Mouse (Mus musculus): ENCODE results near the gene Eng. TPM values are rescaled to one million over a fixed set of nuclear protein-coding genes. Genes with fewer than 3 reads are reported as not detected.

Eng gene
- polyA plus RNA-seq, 1 experiment from 2014 or later: 55.9 TPM

DNA sequence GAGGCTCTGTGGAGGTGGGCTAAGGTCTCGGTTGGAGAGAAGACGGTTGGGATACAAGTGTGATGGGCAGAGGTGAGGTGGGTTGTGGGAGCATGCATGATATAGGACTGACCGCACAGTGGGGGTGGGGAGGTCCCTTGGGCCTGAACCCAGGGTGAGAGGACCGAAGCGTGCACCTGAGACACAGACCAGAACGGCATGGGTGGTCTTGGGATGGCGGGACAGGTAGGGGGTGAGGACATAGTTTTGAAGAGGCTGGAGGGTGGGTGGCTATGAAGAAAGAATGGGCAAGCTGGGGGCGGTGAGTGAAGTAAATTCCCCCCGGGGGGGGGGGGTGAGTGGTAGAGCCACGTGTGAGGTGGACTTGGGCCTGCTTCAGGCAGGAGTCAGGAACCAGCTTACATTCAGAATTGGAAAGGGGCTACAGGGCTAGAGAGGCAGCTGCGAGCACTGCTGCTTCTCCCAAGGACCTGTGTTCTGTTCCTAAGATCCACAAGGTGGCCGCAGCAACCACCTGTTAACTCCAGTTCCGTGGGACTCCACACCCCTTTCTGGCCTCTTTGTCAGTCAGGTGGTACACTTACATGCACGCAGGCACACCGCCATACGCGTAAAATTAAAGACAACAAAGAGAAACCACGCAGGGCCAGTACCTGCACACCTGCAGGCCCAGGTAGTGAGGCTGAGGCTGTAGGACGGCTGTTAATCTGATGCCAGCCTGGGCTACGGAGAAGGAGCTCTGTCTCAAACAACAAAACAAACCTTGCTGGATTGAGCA lies 18.9 kb upstream of the Eng start:
- Histone ChIP-seq H3K27me3 (ENCODE audit: control insufficient read depth, insufficient read depth, low read length) (no peaks in the 10 kb centered on the region), H3K4me2 (replicated peaks; ENCODE audit: low read depth, low read length) (no peak overlapping the region), H3K36me3 (ENCODE audit: control insufficient read depth, insufficient read depth, low read length) (no peaks in the 10 kb centered on the region), H3K4me1 (ENCODE audit: control insufficient read depth, insufficient read depth, low read length) (peaks cover 47% of the 10 kb centered on the region), H3K27ac (ENCODE audit: low read depth, low read length) (no peak overlapping the region), H3K9ac (ENCODE audit: low read depth, low read length) (no peak overlapping the region), H3K9me3 (ENCODE audit: control insufficient read depth, low read length) (no peaks in the 10 kb centered on the region), H3K4me3 (ENCODE audit: low read length) (no peak overlapping the region)
- no peak for ATAC-seq (ENCODE audit: low FRiP score, low TSS enrichment)
- WGBS: 65% methylated on average over 20 of the region's 20 CpGs

- H3K27me3 ChIP-seq (ENCODE audit: control insufficient read depth, insufficient read depth, low read length): no peaks in the 10 kb centered on the region
- peaks cover 47% of the 10 kb centered on the region for H3K4me1 ChIP-seq (ENCODE audit: control insufficient read depth, insufficient read depth, low read length)
- no peak overlapping the region for H3K27ac ChIP-seq (ENCODE audit: low read depth, low read length)
- no peak for ATAC-seq (ENCODE audit: low FRiP score, low TSS enrichment)
- H3K4me3 ChIP-seq (ENCODE audit: low read length): no peak overlapping the region
- no peak overlapping the region for H3K9ac ChIP-seq (ENCODE audit: low read depth, low read length)
- H3K4me2 ChIP-seq (replicated peaks; ENCODE audit: low read depth, low read length): no peak overlapping the region
- H3K9me3 ChIP-seq (ENCODE audit: control insufficient read depth, low read length): no peaks in the 10 kb centered on the region
- WGBS: 56% methylated on average over 4 of the region's 4 CpGs
- no peaks in the 10 kb centered on the region for H3K36me3 ChIP-seq (ENCODE audit: control insufficient read depth, insufficient read depth, low read length)
These were observed 18.3 kb upstream of the Eng start for GRCm38 (mm10) chr2:32628044-32628550.

- Histone ChIP-seq H3K27ac (ENCODE audit: low read depth, low read length) (no peak overlapping the region), H3K4me2 (replicated peaks; ENCODE audit: low read depth, low read length) (0 out of 2 replicates have a peak overlapping the region, but pooled peaks have one; percentile 5), H3K4me1 (ENCODE audit: control insufficient read depth, insufficient read depth, low read length) (peaks cover 51% of the 10 kb centered on the region), H3K36me3 (ENCODE audit: control insufficient read depth, insufficient read depth, low read length) (no peaks in the 10 kb centered on the region), H3K4me3 (ENCODE audit: low read length) (no peak overlapping the region), H3K27me3 (ENCODE audit: control insufficient read depth, insufficient read depth, low read length) (no peaks in the 10 kb centered on the region), H3K9ac (ENCODE audit: low read depth, low read length) (peak overlapping the region; percentile 28; the same call in 1 of the 2 replicates), H3K9me3 (ENCODE audit: control insufficient read depth, low read length) (no peaks in the 10 kb centered on the region)
- ATAC-seq (ENCODE audit: low FRiP score, low TSS enrichment): no peak
- WGBS: 35% methylated on average over 5 of the region's 5 CpGs
These were observed 17.7 kb upstream of the Eng start for GRCm38 (mm10) chr2:32628729-32629128.

DNA sequence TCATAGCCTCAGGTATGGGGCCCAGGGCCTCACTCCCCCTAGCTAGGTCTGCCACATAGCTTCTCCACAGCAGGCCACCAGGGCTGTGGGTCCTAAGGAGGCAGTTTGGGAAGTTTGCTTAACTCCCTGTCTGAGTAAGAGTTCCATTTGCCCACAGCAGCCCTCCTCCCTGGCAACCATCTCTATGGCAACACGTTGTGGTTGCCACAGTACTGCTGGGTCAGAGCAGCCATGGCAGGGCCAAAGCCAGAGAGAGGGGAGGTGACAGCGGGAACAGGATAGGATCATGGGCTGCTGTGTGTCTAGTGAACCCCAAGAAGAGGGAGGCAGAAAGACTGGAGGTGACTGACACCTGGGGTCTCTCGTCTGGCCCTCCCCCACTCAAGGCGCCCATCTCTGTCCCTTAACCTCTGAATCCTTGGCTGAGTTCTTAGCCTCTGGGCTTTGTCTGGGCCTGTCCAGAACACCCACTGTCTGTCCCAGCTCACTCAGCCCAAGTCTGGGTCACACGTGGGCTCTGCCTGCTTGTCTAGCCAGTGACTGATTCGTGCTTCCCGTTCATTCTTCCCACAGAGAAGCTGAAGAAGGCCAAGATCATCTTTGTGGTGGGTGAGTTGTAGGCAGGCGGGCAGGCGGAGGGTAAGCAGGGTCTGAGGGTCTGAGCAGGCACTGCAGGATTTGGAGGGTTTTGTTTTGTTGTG lies 17.0 kb upstream of the Eng start:
- H3K4me2 ChIP-seq (replicated peaks; ENCODE audit: low read depth, low read length): 0 out of 2 replicates have a peak overlapping the region, but pooled peaks have one; percentile 5
- peak; percentile 28; the same call in 1 of the 2 replicates for ATAC-seq (ENCODE audit: low FRiP score, low TSS enrichment)
- H3K27me3 ChIP-seq (ENCODE audit: control insufficient read depth, insufficient read depth, low read length): no peaks in the 10 kb centered on the region
- H3K9ac ChIP-seq (ENCODE audit: low read depth, low read length): no peak overlapping the region
- WGBS: 39% methylated on average over 9 of the region's 9 CpGs
- no peak overlapping the region for H3K4me3 ChIP-seq (ENCODE audit: low read length)
- H3K4me1 ChIP-seq (ENCODE audit: control insufficient read depth, insufficient read depth, low read length): peaks cover 48% of the 10 kb centered on the region
- H3K9me3 ChIP-seq (ENCODE audit: control insufficient read depth, low read length): no peaks in the 10 kb centered on the region
- no peak overlapping the region for H3K27ac ChIP-seq (ENCODE audit: low read depth, low read length)
- no peaks in the 10 kb centered on the region for H3K36me3 ChIP-seq (ENCODE audit: control insufficient read depth, insufficient read depth, low read length)

GRCm38 (mm10) chr2:32630036-32630435 lies 16.4 kb upstream of the Eng start:
- peaks cover 43% of the 10 kb centered on the region for H3K4me1 ChIP-seq (ENCODE audit: control insufficient read depth, insufficient read depth, low read length)
- H3K9ac ChIP-seq (ENCODE audit: low read depth, low read length): no peak overlapping the region
- no peak for ATAC-seq (ENCODE audit: low FRiP score, low TSS enrichment)
- no peak overlapping the region for H3K27ac ChIP-seq (ENCODE audit: low read depth, low read length)
- H3K4me3 ChIP-seq (ENCODE audit: low read length): no peak overlapping the region
- 83% methylated on average over 8 of the region's 9 CpGs for WGBS
- no peaks in the 10 kb centered on the region for H3K9me3 ChIP-seq (ENCODE audit: control insufficient read depth, low read length)
- H3K36me3 ChIP-seq (ENCODE audit: control insufficient read depth, insufficient read depth, low read length): no peaks in the 10 kb centered on the region
- H3K27me3 ChIP-seq (ENCODE audit: control insufficient read depth, insufficient read depth, low read length): no peaks in the 10 kb centered on the region
- H3K4me2 ChIP-seq (replicated peaks; ENCODE audit: low read depth, low read length): no peak overlapping the region

- H3K9ac ChIP-seq (ENCODE audit: low read depth, low read length): no peak overlapping the region
- H3K4me3 ChIP-seq (ENCODE audit: low read length): no peak overlapping the region
- 85% methylated on average over 10 of the region's 10 CpGs for WGBS
- H3K36me3 ChIP-seq (ENCODE audit: control insufficient read depth, insufficient read depth, low read length): no peaks in the 10 kb centered on the region
- peaks cover 33% of the 10 kb centered on the region for H3K4me1 ChIP-seq (ENCODE audit: control insufficient read depth, insufficient read depth, low read length)
- no peak for ATAC-seq (ENCODE audit: low FRiP score, low TSS enrichment)
- H3K27me3 ChIP-seq (ENCODE audit: control insufficient read depth, insufficient read depth, low read length): no peaks in the 10 kb centered on the region
- no peak overlapping the region for H3K4me2 ChIP-seq (replicated peaks; ENCODE audit: low read depth, low read length)
- no peak overlapping the region for H3K27ac ChIP-seq (ENCODE audit: low read depth, low read length)
- H3K9me3 ChIP-seq (ENCODE audit: control insufficient read depth, low read length): no peaks in the 10 kb centered on the region
These were observed 15.3 kb upstream of the Eng start for GRCm38 (mm10) chr2:32631046-32631445.

DNA sequence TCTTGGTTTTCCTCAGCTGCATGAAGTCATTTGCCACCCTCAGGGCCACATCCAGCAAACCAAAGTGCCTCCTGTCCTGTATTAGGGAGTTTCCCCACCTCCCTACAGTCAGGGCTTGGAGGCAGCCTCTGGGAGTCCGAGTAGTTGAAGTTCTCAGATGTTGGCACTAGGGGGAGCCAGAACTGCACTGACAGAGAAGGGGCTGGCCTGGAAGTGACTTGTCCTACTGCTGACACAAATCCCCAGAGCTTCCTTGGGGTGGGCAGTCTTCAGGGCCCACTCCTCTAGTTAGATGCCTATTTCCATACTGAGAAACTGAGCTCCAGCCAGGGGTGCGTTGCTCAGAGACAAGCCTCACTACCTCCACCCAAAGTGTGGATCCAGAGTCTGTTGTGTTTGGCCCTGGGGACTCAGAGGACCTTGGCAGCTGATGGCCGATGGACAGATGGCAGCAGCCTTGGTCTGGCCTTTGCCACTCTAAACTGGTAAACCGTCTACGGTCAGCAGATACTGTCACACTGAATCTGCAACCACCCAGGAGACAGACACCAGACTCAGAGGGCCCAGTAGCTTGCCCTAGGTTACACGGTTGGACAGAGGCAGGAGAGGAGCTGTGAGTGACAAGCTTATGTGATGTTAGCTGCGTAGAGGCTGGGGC lies 14.5 kb upstream of the Eng start:
- peak; percentile 61 for ATAC-seq (ENCODE audit: low FRiP score, low TSS enrichment)
- peaks cover 25% of the 10 kb centered on the region for H3K4me1 ChIP-seq (ENCODE audit: control insufficient read depth, insufficient read depth, low read length)
- WGBS: 51% methylated on average over 7 of the region's 7 CpGs

DNA sequence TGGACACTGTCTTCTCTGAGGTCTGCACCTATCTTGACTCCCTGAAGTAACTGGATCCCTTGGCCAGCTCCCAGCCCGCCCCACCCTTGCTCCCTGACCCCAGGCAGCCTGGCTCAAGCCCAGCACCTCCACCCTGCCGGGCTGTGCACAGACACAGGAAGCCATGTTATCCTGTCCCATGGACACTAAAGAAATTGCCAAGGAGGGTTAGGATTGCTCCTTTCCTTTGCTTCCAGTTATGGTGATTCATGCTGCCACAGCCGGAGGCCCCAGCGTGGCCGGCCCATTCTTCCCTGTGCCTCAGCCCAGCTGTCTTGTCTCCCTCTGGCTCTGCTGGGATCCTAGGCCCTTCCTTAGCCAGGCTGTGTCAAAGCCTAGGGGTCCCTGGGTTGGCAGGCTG lies 12.7 kb upstream of the Eng start:
- Histone ChIP-seq H3K4me3 (ENCODE audit: low read length) (no peak overlapping the region), H3K27ac (ENCODE audit: low read depth, low read length) (peak overlapping the region; percentile 47; the same call in 1 of the 2 replicates), H3K27me3 (ENCODE audit: control insufficient read depth, insufficient read depth, low read length) (no peaks in the 10 kb centered on the region), H3K4me2 (replicated peaks; ENCODE audit: low read depth, low read length) (no peak overlapping the region), H3K36me3 (ENCODE audit: control insufficient read depth, insufficient read depth, low read length) (no peaks in the 10 kb centered on the region), H3K4me1 (ENCODE audit: control insufficient read depth, insufficient read depth, low read length) (peaks cover 26% of the 10 kb centered on the region), H3K9ac (ENCODE audit: low read depth, low read length) (0 out of 2 replicates have a peak overlapping the region, but pooled peaks have one; percentile 18), H3K9me3 (ENCODE audit: control insufficient read depth, low read length) (no peaks in the 10 kb centered on the region)
- WGBS: 45% methylated on average over 5 of the region's 5 CpGs
- no peak for ATAC-seq (ENCODE audit: low FRiP score, low TSS enrichment)

More for the DNA sequence above, 14.5 kb upstream of the Eng start:
- H3K27me3 ChIP-seq (ENCODE audit: control insufficient read depth, insufficient read depth, low read length): no peaks in the 10 kb centered on the region
- H3K9me3 ChIP-seq (ENCODE audit: control insufficient read depth, low read length): no peaks in the 10 kb centered on the region
- H3K4me3 ChIP-seq (ENCODE audit: low read length): no peak overlapping the region
- H3K9ac ChIP-seq (ENCODE audit: low read depth, low read length): no peak overlapping the region
- H3K4me2 ChIP-seq (replicated peaks; ENCODE audit: low read depth, low read length): no peak overlapping the region
- no peaks in the 10 kb centered on the region for H3K36me3 ChIP-seq (ENCODE audit: control insufficient read depth, insufficient read depth, low read length)
- H3K27ac ChIP-seq (ENCODE audit: low read depth, low read length): no peak overlapping the region

Data from kidney, embryonic 14.5 days (tissue).